Mouse (Mus musculus): ENCODE measurements around the gene Pkmyt1. TPM values are rescaled to one million over a fixed set of nuclear protein-coding genes. Genes with fewer than 3 reads are reported as not detected.

Gene Pkmyt1
- 17.3 and 20.1 TPM in 2 replicates for polyA plus RNA-seq (2012; ENCODE audit: insufficient read depth, insufficient read length, missing spikeins)

DNA sequence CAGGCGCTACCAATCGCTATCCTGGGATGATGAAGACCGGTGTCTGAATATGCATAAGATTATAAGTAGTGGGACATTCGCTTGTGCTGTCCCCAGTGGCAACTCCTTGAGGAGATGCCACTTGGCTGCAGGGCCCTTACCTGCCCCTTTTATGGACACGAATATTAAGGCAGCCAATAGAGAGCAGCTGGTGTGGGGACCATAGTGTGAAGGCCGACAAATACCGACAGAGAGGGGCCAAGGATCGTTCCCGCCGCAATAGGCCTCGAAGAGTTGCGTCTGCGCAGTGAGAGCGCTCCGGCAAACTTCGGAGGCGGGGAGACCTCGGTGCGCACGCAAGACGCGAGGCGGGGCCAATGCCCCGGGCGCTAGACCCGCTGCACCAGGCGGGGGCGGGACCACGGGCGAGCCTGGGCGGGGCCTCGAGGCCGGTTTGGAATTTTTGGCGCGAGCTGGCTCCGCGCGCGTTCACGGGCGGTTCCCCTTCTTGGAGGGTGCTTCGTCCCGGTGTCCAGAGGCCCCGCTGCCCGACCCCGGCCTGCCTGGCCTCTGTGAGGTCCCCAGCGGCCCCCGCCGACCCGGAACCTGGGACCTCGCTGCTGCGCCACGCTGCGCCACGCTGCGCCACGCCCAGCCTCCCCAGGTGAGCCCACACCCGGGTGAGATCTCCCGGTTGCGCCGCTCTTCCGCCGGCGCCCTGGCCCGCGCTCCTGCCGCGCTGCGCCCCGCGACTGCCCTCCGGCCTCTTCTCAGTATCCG, at the start of gene Pkmyt1:
Gene Pkmyt1 (plus strand): TSS at position 338 of the 759 bp plus-strand sequence.
- peak within 1 kb of the TSS; percentile 73 for H3K4me3 ChIP-seq (ENCODE audit: insufficient read depth, low read length)
- peak within 1 kb of the TSS; percentile 86 for H3K27ac ChIP-seq (ENCODE audit: insufficient read depth, low read depth, low read length)
- TF ChIP-seq CTCF (IDR thresholded peaks at IDR 0.05; ENCODE audit: low read depth, low read length) (no peak), POLR2A (IDR thresholded peaks at IDR 0.05; ENCODE audit: borderline replicate concordance, low read depth, low read length) (no peak)
- peaks cover 19% of the 10 kb centered on the region for H3K4me1 ChIP-seq (ENCODE audit: control insufficient read depth, insufficient read depth, low read length)

DNA sequence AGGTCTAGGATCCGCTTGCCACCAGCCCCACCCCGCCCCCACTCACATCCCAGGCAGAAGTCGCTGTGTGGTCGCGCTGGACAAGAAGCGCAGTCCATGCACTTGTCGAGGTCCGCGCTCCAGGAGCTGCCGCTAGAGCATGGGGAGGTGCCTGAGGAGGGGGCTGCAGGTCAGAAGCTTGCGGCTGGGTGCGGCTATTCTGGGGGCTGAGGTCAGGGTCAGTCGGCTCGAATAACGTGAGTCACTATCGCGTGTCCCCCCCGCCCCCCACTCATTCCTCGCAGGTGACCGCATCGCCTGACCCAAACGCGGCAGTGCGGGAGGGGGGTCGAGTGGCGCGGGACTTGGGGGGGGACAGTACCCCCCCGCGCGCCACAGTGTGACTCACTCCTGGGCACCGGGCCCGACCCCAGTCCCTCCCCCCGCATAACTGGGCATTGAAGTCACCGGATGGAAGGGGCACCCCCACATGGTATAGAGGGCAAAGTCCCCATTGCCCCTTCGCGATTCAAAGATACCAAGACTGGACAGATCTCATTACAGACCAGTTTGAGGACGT, 49.6 kb upstream of the Pkmyt1 start:
- Histone ChIP-seq H3K27ac (ENCODE audit: insufficient read depth, low read depth, low read length) (0 out of 2 replicates have a peak overlapping the region, but pooled peaks have one; percentile 7), H3K4me1 (ENCODE audit: control insufficient read depth, insufficient read depth, low read length) (peaks cover 17% of the 10 kb centered on the region), H3K4me3 (ENCODE audit: insufficient read depth, low read length) (peak overlapping the region; percentile 74)
- TF ChIP-seq POLR2A (IDR thresholded peaks at IDR 0.05; ENCODE audit: borderline replicate concordance, low read depth, low read length) (no peak), CTCF (IDR thresholded peaks at IDR 0.05; ENCODE audit: low read depth, low read length) (no peak)

DNA sequence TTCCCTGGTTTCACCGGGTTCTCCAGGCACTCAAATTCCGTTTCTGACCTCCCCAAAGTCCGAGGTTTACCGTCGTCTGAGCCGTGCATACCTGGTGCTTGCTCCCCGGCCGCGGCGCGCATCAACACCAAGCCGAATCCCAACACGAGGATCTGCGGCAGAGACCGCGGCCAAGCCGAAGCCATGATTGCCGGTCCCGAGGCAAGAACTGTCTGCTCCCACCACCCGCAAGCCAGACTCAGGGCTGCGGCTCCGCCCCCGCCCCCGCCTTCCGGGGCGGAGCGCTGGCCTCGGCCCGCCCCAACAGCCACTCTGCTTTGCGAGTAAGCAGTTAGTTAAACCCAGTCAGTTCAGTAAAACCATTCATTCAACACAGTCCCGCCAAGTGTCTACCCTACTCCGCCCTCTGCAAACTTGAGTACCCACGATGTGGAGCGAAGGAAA, 48.9 kb upstream of the Pkmyt1 start, which contains the start of gene Tnfrsf12a:
Gene Tnfrsf12a (minus strand): TSS at position 233 of the 444 bp plus-strand sequence.
- Histone ChIP-seq H3K4me1 (ENCODE audit: control insufficient read depth, insufficient read depth, low read length) (peaks cover 17% of the 10 kb centered on the region), H3K4me3 (ENCODE audit: insufficient read depth, low read length) (peak within 1 kb of the TSS; percentile 74), H3K27ac (ENCODE audit: insufficient read depth, low read depth, low read length) (peak within 1 kb of the TSS; percentile 24; the same call in 1 of the 2 replicates)
- no peak for TF ChIP-seq CTCF (IDR thresholded peaks at IDR 0.05; ENCODE audit: low read depth, low read length)
- no peak for TF ChIP-seq POLR2A (IDR thresholded peaks at IDR 0.05; ENCODE audit: borderline replicate concordance, low read depth, low read length)

DNA sequence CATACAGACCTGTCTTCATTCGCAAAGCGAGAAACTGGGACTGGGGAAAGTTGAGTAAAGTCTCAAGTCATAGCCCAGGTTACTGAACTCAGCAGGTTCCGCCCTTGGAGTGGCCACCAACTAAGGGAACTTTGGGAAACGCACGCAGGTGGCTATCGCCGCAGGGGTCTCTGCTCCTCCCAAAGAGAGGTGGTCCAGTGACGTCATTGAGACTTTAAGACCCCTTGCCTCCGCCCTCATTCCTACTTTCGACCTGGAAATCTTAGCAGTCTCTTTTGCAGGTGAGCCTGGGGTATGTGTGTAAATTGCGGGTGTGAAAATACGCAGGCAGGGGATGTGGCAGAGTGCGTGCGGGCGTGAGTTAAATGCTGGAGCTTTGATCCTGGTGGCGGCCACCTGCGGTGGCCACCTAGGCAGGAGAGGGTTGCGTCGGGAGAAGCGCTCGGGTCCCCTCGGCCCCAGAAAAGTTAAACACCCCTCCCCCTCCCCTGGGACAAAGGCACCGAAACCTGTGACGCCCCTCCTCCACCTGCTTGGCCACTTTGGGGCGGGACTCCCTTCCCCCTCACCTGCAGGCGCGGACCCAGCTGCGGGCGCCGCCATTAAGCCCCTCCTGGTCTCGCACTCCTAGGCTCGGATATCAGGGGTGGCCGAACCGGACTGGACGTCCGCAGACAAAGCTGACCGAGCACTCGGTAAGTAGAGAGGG, 46.9 kb upstream of the Pkmyt1 start, which contains the start of gene Cldn6:
Gene Cldn6 (plus strand): TSS at position 123 of the 709 bp plus-strand sequence.
- H3K4me1 ChIP-seq (ENCODE audit: control insufficient read depth, insufficient read depth, low read length): peaks cover 14% of the 10 kb centered on the region
- no peak within 1 kb of the TSS for H3K4me3 ChIP-seq (ENCODE audit: insufficient read depth, low read length)
- H3K27ac ChIP-seq (ENCODE audit: insufficient read depth, low read depth, low read length): no peak within 1 kb of the TSS
- TF ChIP-seq CTCF (IDR thresholded peaks at IDR 0.05; ENCODE audit: low read depth, low read length): no peak
- no peak for TF ChIP-seq POLR2A (IDR thresholded peaks at IDR 0.05; ENCODE audit: borderline replicate concordance, low read depth, low read length)

DNA sequence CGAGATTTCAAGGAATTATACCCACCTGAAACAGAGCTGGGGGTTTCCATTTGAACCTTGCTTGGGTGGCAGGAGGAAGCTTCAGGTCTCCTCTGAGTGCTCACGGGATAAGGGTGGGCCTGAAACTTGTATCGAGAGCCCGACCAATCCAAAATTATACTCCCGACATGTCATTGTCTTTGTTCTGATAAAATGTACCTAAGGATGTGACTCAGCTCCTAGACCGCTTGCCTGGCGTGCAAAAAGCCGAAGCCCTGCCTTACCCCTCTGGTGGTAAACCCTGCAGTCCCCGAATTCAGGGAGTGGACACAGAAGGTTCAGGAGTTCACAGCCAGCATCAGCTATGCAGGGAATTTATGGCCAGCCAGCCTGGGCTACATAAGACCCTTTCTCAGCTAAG, 45.8 kb upstream of the Pkmyt1 start:
- no peak overlapping the region for H3K27ac ChIP-seq (ENCODE audit: insufficient read depth, low read depth, low read length)
- no peak for TF ChIP-seq POLR2A (IDR thresholded peaks at IDR 0.05; ENCODE audit: borderline replicate concordance, low read depth, low read length)
- no peak for TF ChIP-seq CTCF (IDR thresholded peaks at IDR 0.05; ENCODE audit: low read depth, low read length)
- peaks cover 9% of the 10 kb centered on the region for H3K4me1 ChIP-seq (ENCODE audit: control insufficient read depth, insufficient read depth, low read length)
- no peak overlapping the region for H3K4me3 ChIP-seq (ENCODE audit: insufficient read depth, low read length)

DNA sequence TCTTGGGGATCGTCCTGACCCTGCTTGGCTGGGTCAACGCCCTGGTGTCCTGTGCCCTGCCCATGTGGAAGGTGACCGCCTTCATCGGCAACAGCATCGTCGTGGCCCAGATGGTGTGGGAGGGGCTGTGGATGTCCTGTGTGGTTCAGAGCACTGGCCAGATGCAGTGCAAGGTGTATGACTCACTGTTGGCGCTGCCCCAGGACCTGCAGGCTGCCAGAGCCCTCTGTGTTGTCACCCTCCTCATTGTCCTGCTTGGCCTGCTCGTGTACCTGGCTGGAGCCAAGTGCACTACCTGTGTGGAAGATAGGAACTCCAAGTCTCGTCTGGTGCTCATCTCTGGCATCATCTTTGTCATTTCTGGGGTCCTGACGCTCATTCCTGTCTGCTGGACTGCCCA, 45.0 kb upstream of the Pkmyt1 start:
- TF ChIP-seq POLR2A (IDR thresholded peaks at IDR 0.05; ENCODE audit: borderline replicate concordance, low read depth, low read length) (no peak), CTCF (IDR thresholded peaks at IDR 0.05; ENCODE audit: low read depth, low read length) (no peak)
- H3K4me1 ChIP-seq (ENCODE audit: control insufficient read depth, insufficient read depth, low read length): peaks cover 3% of the 10 kb centered on the region; the same call in 1 of the 2 replicates
- H3K27ac ChIP-seq (ENCODE audit: insufficient read depth, low read depth, low read length): no peak overlapping the region
- H3K4me3 ChIP-seq (ENCODE audit: insufficient read depth, low read length): no peak overlapping the region

DNA sequence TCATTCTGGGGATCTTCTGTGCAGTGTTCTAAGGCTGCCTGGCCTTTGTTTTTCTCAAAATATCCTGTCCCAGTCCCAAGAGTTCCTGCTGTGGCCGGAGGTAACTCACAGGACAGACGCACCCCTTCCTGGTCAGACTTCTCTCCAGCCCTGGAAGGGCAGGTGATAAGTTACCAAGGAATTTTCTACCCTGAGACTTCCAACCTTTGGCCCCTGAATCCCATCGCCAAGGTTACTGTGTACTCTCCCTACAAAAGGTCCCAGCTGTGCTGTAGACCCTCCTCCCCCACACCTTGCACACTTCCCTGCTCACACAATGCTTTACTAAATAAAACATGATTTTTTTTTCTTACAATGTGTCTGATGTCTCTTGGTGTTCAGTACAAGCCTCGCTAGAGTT, 44.0 kb upstream of the Pkmyt1 start:
- no peak overlapping the region for H3K4me3 ChIP-seq (ENCODE audit: insufficient read depth, low read length)
- no peak overlapping the region for H3K27ac ChIP-seq (ENCODE audit: insufficient read depth, low read depth, low read length)
- peaks cover 3% of the 10 kb centered on the region; the same call in 1 of the 2 replicates for H3K4me1 ChIP-seq (ENCODE audit: control insufficient read depth, insufficient read depth, low read length)
- TF ChIP-seq CTCF (IDR thresholded peaks at IDR 0.05; ENCODE audit: low read depth, low read length): no peak
- no peak for TF ChIP-seq POLR2A (IDR thresholded peaks at IDR 0.05; ENCODE audit: borderline replicate concordance, low read depth, low read length)

DNA sequence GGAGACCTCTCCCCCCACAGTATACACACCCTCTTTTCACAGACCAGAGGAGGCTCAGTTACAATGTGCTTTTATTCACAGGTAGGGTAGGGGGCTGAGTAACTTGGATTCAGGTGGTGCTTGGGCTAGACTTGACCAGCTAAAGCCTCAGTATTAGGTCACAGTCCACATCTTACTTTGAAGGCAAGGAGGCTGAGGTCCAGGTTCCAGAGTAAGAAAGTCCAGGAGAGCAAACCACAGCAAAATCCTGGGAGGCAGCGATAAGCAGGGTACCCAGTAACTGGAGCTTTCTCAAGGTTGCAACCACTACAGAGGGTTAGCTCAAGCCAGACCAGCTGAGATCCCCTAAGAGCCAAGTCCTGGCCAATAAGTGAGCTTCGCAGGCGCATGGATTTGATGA, 43.6 kb upstream of the Pkmyt1 start:
- no peak overlapping the region for H3K27ac ChIP-seq (ENCODE audit: insufficient read depth, low read depth, low read length)
- H3K4me1 ChIP-seq (ENCODE audit: control insufficient read depth, insufficient read depth, low read length): peaks cover 2% of the 10 kb centered on the region; the same call in 1 of the 2 replicates
- TF ChIP-seq CTCF (IDR thresholded peaks at IDR 0.05; ENCODE audit: low read depth, low read length): no peak
- TF ChIP-seq POLR2A (IDR thresholded peaks at IDR 0.05; ENCODE audit: borderline replicate concordance, low read depth, low read length): no peak
- no peak overlapping the region for H3K4me3 ChIP-seq (ENCODE audit: insufficient read depth, low read length)

DNA sequence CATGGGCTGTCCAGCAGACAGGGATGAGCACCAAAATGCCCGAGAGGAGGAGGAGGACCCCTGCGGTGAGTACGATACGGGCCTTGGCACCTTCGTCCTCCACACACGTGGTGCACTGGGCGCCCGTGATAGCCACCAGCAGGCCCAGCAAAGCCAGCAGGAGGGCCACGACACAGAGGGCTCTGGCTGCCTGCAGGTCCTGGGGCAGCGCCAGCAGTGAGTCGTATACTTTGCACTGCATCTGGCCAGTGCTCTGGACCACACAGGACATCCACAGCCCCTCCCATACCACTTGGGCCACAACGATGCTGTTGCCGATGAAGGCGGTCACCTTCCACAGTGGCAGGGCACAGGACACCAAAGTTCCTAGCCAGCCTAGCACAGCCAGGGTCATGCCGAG, 42.9 kb upstream of the Pkmyt1 start:
- Histone ChIP-seq H3K27ac (ENCODE audit: insufficient read depth, low read depth, low read length) (no peak overlapping the region), H3K4me3 (ENCODE audit: insufficient read depth, low read length) (no peak overlapping the region), H3K4me1 (ENCODE audit: control insufficient read depth, insufficient read depth, low read length) (no peaks in the 10 kb centered on the region)
- TF ChIP-seq CTCF (IDR thresholded peaks at IDR 0.05; ENCODE audit: low read depth, low read length): no peak
- no peak for TF ChIP-seq POLR2A (IDR thresholded peaks at IDR 0.05; ENCODE audit: borderline replicate concordance, low read depth, low read length)
